Mouse (Mus musculus) liver, embryonic 11.5 days (tissue): Measurements from ENCODE around the gene Dcaf17. TPM values are rescaled to one million over a fixed set of nuclear protein-coding genes. Genes with fewer than 3 reads are reported as not detected.

Experiments used
- ATAC-seq: fragments of 200-750 bp; cut with Nextera tagmentation; replicated peaks from 2 replicates; pipeline ENCODE4 v1.8.0; 2017; ENCODE audit warnings: moderate number of reproducible peaks, mild to moderate bottlenecking, moderate TSS enrichment, moderate library complexity; ENCODE audit not compliant: low FRiP score
- DNase-seq: peaks from one replicate; pipeline ENCODE4 v3.0.0-alpha.2; 2017; ENCODE audit warnings: low spot score
- H3K27ac ChIP-seq: fragments of 300-500 bp; sonication (generic); 2 replicates; pipeline ENCODE4 v1.5.1; 2014; ENCODE audit warnings: mild to moderate bottlenecking, low read depth, low read length, control low read depth
- H3K27me3 ChIP-seq: fragments of 300-500 bp; sonication (generic); replicated peaks from 2 replicates; pipeline ENCODE4 v1.6.1; 2014; ENCODE audit warnings: low read length, mixed read lengths; ENCODE audit not compliant: control insufficient read depth, insufficient read depth
- H3K36me3 ChIP-seq: fragments of 300-500 bp; sonication (generic); 2 replicates; pipeline ENCODE4 v1.6.1; 2014; ENCODE audit warnings: mild to moderate bottlenecking, low read length, moderate library complexity, mixed read lengths; ENCODE audit not compliant: control insufficient read depth, insufficient read depth
- H3K4me1 ChIP-seq: fragments of 300-500 bp; sonication (generic); replicated peaks from 2 replicates; pipeline ENCODE4 v1.6.1; 2014; ENCODE audit warnings: low read length, mixed read lengths; ENCODE audit not compliant: control insufficient read depth, insufficient read depth
- H3K4me2 ChIP-seq: fragments of 300-500 bp; sonication (generic); 2 replicates; pipeline ENCODE4 v1.6.1; 2014; ENCODE audit warnings: mild to moderate bottlenecking, control low read depth, moderate library complexity
- H3K4me3 ChIP-seq: fragments of 300-500 bp; sonication (generic); 2 replicates; pipeline ENCODE4 v1.5.1; 2014; ENCODE audit warnings: low read depth, low read length, control low read depth
- H3K9ac ChIP-seq: fragments of 300-500 bp; sonication (generic); 2 replicates; pipeline ENCODE4 v1.6.1; 2014; ENCODE audit warnings: low read depth, low read length, control low read depth
- H3K9me3 ChIP-seq: fragments of 300-500 bp; sonication (generic); 2 replicates; pipeline ENCODE4 v1.6.1; 2016; ENCODE audit warnings: low read length, inconsistent platforms, mixed read lengths; ENCODE audit not compliant: control insufficient read depth
- WGBS: fragments of 180-500 bp; shearing (Covaris S2); extraction: QIAGEN DNeasy Blood & Tissue Kit; methylation state at CpG from one replicate; pipeline ENCODE4 v1.1.7; 2014; 5-methylcytosine and 5-hydroxymethylcytosine counted together
- polyA plus RNA-seq: library from polyadenylated mRNA; unstranded; fragments of >200 nt; fragmentation: Nextera tagmentation; extraction: Ambion mirVana; gene quantifications from 2 replicates; pipeline ENCODE4 v1.2.1, GENCODE M21; 2014

Dcaf17 gene
- polyA plus RNA-seq, 1 experiment from 2014 or later, result 34.6 TPM

DNA sequence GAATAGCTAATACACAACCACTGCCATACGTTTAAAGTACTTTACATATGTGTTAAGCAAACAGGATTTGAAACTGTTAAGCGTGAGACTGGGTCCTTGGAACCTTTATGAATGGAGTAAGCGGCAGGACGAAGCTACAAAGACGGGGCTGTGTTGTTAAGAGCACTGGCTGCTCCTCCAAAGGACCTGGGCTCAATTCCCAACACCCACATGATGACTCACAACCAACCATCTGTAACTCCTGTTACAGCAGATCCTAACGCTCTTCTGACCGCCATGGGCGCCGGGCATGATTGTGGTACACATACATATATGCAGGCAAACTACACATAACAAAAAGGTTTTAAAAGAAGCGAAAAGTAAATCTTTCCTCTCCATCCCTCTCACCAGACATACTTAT, 65.7 kb downstream of the Dcaf17 start:
- H3K36me3 ChIP-seq, result no peaks in the 10 kb centered on the region
- no peak overlapping the region for H3K4me3 ChIP-seq
- WGBS, result 88% methylated on average over 10 of the region's 10 CpGs
- peaks cover 33% of the 10 kb centered on the region for H3K27me3 ChIP-seq
- no peak for ATAC-seq
- DNase-seq, result no peak
- peaks cover 8% of the 10 kb centered on the region; the same call in 1 of the 2 replicates for H3K4me1 ChIP-seq
- H3K9ac ChIP-seq, result no peak overlapping the region
- H3K9me3 ChIP-seq, result no peaks in the 10 kb centered on the region
- H3K27ac ChIP-seq, result no peak overlapping the region
- no peak overlapping the region for H3K4me2 ChIP-seq

DNA sequence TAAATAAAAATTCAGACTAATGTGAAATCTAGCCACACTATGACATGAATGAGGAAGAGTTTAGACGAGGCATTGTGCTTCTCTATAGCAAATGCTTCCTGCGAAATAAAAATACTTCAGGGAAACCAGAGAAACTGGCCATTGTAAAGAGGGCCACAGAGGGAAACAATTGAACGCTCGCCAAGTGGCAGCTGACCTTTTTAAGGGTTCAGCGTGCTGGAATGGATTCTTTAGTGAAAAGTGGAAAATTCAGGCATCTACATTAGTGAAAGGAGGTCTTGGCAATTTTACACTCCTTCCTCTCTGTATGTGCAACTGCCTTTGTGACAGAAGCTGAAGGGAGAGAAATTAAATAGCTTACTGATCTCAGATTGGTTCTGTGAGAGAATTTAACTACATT, 66.3 kb downstream of the Dcaf17 start:
- H3K4me2 ChIP-seq, result no peak overlapping the region
- ATAC-seq, result no peak
- H3K4me3 ChIP-seq, result no peak overlapping the region
- no peaks in the 10 kb centered on the region for H3K9me3 ChIP-seq
- 62% methylated on average over 5 of the region's 5 CpGs for WGBS
- no peak overlapping the region for H3K9ac ChIP-seq
- no peaks in the 10 kb centered on the region for H3K36me3 ChIP-seq
- no peak overlapping the region for H3K27ac ChIP-seq
- no peak for DNase-seq
- peaks cover 8% of the 10 kb centered on the region; the same call in 1 of the 2 replicates for H3K4me1 ChIP-seq
- H3K27me3 ChIP-seq, result peaks cover 33% of the 10 kb centered on the region

DNA sequence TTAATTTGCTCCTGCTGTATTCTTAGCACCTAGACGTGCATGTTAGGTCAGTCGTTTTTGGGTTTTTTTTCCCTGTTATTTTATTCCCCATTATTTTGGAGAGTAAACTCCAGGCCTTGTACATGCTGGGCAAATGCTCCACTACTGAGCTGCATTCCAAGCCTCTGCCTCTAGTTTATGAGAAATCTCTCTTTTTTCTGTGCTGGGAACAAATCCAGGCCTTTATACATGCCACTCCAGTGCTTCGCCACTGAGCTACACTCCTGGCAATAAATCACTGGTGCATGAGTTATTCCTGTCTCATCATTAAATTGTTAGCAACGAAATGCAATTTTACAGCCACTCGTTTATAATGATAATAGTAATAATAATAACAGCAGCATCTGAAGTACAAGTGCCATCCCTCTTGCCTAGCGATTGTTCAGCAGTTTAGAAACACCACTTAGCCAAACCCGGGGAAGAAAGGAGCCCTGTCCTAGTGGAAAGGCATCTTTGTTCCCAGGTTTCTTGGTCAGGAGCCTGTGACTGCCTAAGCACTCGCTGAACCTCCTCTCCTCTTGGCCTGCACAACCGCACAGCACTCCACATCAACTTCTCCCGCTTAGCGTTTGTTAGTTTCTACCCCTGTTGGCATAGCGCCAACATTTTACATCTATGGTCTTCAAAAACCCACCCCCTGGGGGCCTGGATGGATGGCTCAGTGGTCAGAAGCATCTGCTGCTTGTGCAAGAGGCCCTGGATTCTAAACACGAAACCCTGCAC, 67.3 kb downstream of the Dcaf17 start:
- H3K9ac ChIP-seq, result no peak overlapping the region
- DNase-seq (no peak), ATAC-seq (no peak)
- peaks cover 8% of the 10 kb centered on the region; the same call in 1 of the 2 replicates for H3K4me1 ChIP-seq
- no peaks in the 10 kb centered on the region for H3K9me3 ChIP-seq
- no peak overlapping the region for H3K4me3 ChIP-seq
- WGBS, result 83% methylated on average over 13 of the region's 13 CpGs
- peaks cover 28% of the 10 kb centered on the region for H3K27me3 ChIP-seq
- no peak overlapping the region for H3K27ac ChIP-seq
- H3K36me3 ChIP-seq, result no peaks in the 10 kb centered on the region
- H3K4me2 ChIP-seq, result no peak overlapping the region

- no peak overlapping the region for H3K9ac ChIP-seq
- WGBS, result 68% methylated on average over 2 of the region's 2 CpGs
- H3K27me3 ChIP-seq, result peaks cover 17% of the 10 kb centered on the region
- H3K4me2 ChIP-seq, result no peak overlapping the region
- H3K36me3 ChIP-seq, result no peaks in the 10 kb centered on the region
- H3K4me3 ChIP-seq, result no peak overlapping the region
- no peaks in the 10 kb centered on the region; the same call in 1 of the 2 replicates for H3K4me1 ChIP-seq
- H3K9me3 ChIP-seq, result no peaks in the 10 kb centered on the region
- ATAC-seq (no peak), DNase-seq (no peak)
- H3K27ac ChIP-seq, result no peak overlapping the region
These were observed 68.5 kb downstream of the Dcaf17 start for GRCm38 (mm10) chr2:71123591-71123990.

DNA sequence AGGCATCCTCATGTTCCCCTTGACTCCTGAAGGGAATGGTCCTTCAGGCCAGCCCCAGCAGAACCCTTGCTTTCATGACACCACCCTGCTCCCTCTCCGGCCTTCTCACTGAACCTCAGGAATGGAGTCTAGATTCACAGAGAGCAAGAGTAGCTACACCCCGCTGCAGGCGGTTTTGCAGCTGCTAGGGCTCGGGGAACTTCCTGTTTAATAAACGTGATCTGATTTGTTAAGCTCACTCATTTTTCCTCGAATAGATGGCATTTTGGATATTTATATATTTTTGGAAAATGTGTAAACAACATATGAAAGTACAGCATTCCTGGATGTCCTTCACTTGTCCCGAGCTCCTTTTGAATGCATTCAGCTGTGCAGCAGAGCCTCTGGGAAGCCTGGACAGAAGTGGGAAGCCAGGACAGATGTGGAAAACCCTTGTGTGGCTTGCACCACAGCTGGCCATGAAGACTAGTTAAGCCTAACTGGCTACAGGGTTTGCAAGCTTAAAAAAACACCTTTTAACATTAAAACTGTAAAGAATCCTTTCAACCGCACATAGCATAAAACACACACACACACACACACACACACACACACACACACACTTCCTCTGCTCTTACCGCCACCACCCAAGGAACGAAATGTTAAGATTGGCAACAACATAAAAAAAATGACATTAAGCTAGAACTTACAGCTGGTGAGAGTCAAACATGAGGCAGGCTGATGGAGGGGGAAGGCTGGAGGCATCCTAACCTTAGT, 72.8 kb downstream of the Dcaf17 start:
- H3K4me2 ChIP-seq, result no peak overlapping the region
- H3K36me3 ChIP-seq, result no peaks in the 10 kb centered on the region
- H3K9me3 ChIP-seq, result no peaks in the 10 kb centered on the region
- H3K27me3 ChIP-seq, result no peaks in the 10 kb centered on the region
- H3K4me1 ChIP-seq, result no peaks in the 10 kb centered on the region
- no peak overlapping the region for H3K9ac ChIP-seq
- ATAC-seq (no peak), DNase-seq (no peak)
- H3K27ac ChIP-seq, result no peak overlapping the region
- H3K4me3 ChIP-seq, result no peak overlapping the region
- WGBS, result 76% methylated on average over 10 of the region's 10 CpGs

GRCm38 (mm10) chr2:71130366-71130765, 75.2 kb downstream of the Dcaf17 start:
- Histone ChIP-seq H3K27me3 (no peaks in the 10 kb centered on the region), H3K9ac (no peak overlapping the region), H3K36me3 (no peaks in the 10 kb centered on the region), H3K4me2 (no peak overlapping the region), H3K4me3 (no peak overlapping the region), H3K27ac (no peak overlapping the region), H3K4me1 (peaks cover 4% of the 10 kb centered on the region; the same call in 1 of the 2 replicates), H3K9me3 (no peaks in the 10 kb centered on the region)
- DNase-seq (no peak), ATAC-seq (no peak)
- 88% methylated on average over 2 of the region's 2 CpGs for WGBS

DNA sequence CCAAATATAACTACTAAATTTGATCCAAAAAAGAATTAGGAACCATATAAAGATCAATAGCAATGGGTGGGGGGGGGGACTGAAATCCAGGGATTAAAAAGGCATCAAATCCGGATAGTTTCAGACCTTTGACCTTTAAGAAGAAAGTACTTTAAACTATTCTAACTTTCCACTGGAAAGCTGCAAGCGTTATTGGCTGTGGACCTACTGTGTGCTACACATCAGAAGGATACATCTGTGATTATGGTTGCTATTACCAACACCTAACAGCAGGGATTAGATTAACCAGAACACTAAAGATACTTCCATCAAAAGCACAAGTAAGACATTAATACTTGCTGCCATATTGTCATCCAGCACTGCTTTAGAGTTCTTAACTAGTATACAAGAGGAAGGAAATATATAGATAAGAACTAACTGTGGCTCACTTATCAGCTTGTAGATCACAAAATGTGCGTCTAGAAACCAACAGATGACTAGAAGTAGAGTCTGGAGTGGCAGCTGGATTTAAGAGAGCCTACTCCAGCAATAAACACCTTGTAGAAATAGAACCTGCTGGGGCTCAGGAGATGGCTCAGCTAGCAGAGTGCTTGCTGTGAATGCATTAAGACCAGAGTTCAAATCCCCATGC, 76.9 kb downstream of the Dcaf17 start:
- no peaks in the 10 kb centered on the region for H3K9me3 ChIP-seq
- no peak for ATAC-seq
- H3K27me3 ChIP-seq, result no peaks in the 10 kb centered on the region
- H3K36me3 ChIP-seq, result no peaks in the 10 kb centered on the region
- H3K27ac ChIP-seq, result no peak overlapping the region
- no peak overlapping the region for H3K4me3 ChIP-seq
- peaks cover 4% of the 10 kb centered on the region; the same call in 1 of the 2 replicates for H3K4me1 ChIP-seq
- H3K4me2 ChIP-seq, result no peak overlapping the region
- 59% methylated on average over 3 of the region's 3 CpGs for WGBS
- no peak overlapping the region for H3K9ac ChIP-seq
- no peak for DNase-seq

DNA sequence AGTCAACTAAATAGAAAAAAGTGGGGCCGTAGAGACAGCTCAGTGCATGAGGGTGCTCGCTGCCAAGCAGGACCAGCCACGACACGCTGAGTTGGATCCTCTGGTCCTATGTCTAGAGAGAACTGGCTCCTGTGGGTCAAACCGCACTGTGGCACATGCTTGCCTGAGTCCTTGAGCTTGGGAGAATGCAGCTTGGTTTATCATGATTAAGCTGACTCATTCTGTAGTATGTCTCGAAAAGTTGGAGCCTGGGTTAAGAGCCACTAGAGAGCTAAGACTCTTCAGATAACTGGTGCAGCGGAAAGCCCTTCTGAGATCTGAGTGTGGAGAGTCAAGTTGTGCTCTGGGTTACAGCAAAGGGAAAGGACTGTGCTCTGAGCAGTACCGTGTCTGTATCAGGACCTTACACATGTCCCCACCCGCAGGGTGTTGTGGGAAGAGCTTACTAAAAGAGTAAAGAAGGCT, 78.9 kb downstream of the Dcaf17 start:
- Histone ChIP-seq H3K27ac (no peak overlapping the region), H3K4me2 (no peak overlapping the region), H3K4me3 (no peak overlapping the region), H3K36me3 (no peaks in the 10 kb centered on the region), H3K27me3 (no peaks in the 10 kb centered on the region), H3K9ac (0 out of 2 replicates have a peak overlapping the region, but pooled peaks have one; percentile 22), H3K4me1 (peaks cover 4% of the 10 kb centered on the region; the same call in 1 of the 2 replicates), H3K9me3 (no peaks in the 10 kb centered on the region)
- ATAC-seq (peak; percentile 81), DNase-seq (no peak)
- WGBS, result 66% methylated on average over 9 of the region's 9 CpGs
